Mouse (Mus musculus): ENCODE data around the gene Scaf1.

- TF ChIP-seq POLR2A (IDR thresholded peaks at IDR 0.05; ENCODE audit: borderline replicate concordance, low read depth, low read length): no peak
- TF ChIP-seq CTCF (IDR thresholded peaks at IDR 0.05; ENCODE audit: low read depth, low read length): peak; percentile 67; the same call in 1 of the 2 replicates
These were observed 33.1 kb downstream of the Scaf1 start for GRCm38 (mm10) chr7:44983085-44983484.
